Mouse (Mus musculus) left cerebral cortex, adult 9 months (tissue): ENCODE measurements around the gene Sp100.
A peak's percentile ranks its signal among the peaks of the same experiment; 100 is the strongest.

Experiments used
- DNase-seq, 2 experiments: peaks; one replicate each; pipeline ENCODE4 v3.0.0; 2022; ENCODE audit warnings: low spot score in 2 of 2

The Sp100 gene

DNA sequence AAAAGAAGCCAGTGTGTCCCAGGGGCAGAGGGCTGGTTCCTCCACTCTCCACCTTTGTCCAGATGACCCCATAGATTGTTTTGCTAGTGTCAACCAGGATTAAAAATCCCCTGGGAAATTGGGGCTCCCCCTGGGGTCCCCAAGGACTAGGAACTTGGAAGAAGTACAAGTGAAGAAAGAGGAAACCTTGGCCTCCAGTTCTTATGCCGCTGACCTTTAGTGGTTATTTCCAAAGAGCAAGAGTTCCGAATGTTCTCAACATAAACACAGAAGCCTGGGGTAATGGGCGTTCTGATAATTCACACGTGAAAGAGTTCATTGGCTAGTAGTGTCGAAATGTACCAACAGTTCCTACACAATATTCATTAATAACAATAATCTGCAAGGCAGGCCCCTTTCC lies 96.7 kb downstream of the Sp100 start:
- no peak for DNase-seq

DNA sequence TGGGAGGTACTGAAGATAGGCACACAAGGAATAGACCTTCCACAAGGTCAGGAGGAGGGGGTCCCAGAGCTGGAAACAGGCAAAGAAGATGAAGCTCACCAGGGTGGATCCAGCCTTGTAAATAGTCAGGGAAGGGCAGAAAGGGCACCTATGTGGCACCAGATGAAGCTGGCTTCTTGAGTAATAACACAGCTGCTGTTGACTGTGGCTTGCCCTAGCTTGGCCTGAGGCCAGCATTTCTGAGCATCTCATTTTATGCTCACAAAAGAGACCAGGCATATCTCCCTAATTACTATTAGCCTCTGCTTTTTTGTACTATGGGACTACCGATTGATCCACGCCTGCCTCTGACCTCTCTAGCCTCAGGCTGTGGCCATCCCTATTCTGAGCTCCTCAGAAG lies 100.0 kb downstream of the Sp100 start:
- DNase-seq, result no peak

DNA sequence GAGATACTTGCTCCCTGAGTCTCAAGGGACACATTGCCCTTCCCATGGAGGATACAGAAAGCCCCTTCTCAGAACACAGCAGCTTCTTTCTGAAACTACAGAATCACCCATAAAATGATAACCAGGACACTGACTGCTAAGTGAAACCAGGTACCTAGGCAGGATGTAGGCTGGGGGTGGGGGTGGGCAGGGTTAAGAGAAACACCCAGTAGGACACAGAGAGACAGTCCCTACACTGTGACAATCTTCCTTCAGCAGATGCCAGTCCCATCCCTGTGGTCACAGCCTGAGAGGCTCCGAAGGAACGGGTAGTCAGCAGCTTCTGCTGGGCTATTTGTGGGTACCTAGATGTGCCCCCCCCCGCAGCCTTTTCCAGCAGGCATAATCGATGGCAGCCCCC lies 100.9 kb downstream of the Sp100 start:
- DNase-seq, result no peak

DNA sequence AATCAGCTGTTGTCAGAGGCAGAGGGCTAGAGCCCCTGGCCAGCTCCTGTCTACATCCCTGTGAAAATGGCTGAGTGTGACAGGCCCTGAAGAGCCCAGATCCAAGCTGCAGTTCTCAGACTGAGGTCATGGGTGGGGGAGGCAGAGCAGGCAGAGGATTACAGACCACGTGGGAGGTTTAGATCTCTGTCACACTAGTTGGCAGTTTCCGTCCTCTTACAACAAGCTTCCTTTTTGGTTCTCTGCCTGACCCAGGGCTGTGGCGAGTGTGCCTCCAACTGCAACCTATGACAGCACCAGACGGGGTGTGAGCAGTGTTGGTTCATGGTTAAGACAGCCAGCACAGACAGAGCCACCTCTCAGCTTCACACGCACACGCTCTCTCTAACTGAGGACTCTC lies 101.7 kb downstream of the Sp100 start:
- no peak for DNase-seq

DNA sequence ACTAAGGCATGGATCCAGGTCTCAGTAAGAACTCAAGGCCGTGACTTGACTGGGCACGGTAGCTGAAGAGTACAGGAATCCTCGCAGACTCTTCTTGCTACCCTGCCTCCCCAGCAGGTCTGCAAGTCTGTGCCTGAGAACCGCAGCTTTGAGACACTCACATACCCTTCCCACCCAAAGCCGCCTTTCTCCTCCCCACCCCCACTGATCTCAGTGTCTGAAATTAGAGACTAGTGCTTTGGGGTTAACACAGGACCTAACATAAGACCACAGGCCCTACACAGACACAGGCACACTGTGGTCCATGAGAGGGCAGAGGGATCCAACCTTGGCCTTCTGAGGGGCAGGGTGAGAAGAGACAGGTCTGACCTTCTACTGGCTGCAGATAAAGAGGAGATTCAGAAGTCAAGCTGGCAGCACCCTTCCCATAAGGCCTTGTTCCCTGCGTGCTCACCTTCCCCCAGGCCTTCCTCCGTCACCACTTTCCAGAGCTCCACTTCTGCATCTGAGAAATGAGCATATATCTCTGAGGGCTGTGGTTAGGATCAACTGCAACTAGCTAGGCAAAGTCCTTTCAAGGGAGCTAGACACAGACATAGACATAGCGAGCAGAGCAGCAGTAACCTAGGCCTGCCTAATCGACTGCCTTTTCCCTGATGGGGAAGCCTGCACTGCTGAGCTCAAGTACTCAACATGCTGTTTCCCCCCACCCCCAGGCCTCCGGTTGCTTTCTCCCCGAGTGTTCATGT lies 102.3 kb downstream of the Sp100 start:
- no peak for DNase-seq

DNA sequence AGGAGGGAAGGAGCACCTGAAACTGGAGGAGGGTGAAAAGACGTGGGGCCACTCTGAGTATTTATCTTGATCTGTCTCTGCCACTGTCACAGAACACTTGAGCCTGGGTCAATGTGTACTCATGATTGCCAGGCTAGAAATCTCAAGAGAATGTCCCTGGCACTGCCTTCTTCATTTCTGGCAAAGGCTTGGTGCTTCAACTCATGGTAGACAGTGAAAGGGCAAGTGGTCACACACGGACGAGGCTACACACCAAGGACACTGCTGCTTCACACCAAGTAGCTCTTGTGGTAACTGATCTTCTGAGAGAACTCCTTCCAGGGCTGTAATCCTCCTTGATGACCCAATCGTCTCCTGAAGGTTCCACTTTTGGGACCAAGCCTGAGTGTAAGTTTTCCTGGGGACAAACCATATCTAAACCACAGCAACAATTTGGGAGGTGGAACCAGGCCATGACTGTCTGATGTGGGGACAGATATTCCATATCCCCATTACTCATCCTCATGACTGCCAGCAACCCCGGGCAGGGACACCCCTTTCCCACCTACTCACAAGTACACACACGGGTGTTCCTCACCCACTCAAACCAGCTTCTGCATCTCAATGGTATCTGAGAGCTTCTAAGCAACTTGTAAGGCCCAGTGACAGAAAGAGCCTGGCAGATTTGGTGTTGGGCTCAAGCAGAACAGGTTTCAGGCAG lies 107.9 kb downstream of the Sp100 start:
- DNase-seq, result peak in 1 of 2 experiments; percentile 23

DNA sequence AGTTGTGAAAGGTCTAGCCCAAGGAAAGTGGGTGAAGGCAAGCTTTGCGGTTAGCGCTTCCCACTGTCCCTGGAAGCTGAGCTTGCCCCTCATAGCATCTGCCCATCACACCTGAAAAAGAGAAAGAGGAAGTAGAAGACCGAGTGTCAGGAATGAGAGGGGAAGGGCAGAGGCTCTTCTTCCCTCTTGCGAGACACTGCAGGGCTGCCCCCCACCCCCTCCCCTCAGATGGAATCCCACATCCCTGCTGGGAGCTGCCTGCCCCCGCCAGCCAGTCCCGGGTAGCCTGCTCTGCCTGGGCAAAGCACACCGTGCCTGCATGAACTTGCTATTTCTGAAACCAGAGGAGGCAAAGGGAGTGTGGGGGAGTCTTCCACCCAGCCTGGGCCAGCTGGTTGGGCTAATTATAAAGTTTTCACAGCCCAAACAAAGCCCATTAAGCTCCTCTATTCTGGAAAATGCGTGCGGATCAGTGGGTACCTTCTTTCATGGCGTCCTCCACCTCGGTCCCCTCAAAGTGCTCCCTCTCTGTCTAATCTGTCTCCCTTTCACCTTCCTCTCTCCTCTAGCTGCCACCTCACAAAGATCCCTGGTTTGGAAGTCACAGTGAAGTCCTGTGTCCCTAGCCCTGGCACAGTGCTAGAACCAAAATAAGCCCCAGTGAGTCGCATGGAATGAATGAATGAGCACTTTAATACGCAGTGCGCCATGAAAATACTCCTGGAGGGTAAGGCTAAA lies 108.6 kb downstream of the Sp100 start:
- DNase-seq, result peak in 1 of 2 experiments; percentile 49

DNA sequence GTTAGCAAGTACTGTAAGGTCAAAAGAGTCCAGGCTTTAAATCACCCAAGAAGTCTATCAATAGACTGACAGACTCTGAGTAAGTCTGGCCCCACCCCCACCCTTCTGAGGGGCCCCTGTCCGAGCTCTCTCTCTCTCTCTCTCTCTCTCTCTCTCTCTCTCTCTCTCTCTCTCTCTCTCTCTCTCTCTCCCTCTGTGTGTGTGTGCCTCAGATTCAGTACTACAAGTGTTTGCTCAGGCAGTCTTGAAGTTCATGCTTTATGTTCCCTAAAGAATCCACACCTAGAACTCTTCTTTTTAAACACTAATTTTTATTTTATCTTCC lies 109.1 kb downstream of the Sp100 start:
- no peak for DNase-seq
